Mouse (Mus musculus): ENCODE measurements at regions not wholly inside any gene's neighbourhood (a gene's known extent, or its start where the extent isn't known, plus 50 kb on each side); places are given as distances from the start of the nearest gene placed in this dataset.

GRCm38 (mm10) chr3:60320213-60320936, 152.3 kb upstream of the Mbnl1 start:
- Histone ChIP-seq H3K27ac (replicated peaks) (no peak overlapping the region), H3K9ac (no peak overlapping the region), H3K4me2 (replicated peaks) (no peak overlapping the region), H3K4me1 (no peaks in the 10 kb centered on the region), H3K9me3 (replicated peaks) (no peaks in the 10 kb centered on the region), H3K27me3 (no peaks in the 10 kb centered on the region), H3K36me3 (no peaks in the 10 kb centered on the region), H3K4me3 (replicated peaks) (no peak overlapping the region)
- no peak for ATAC-seq (ENCODE audit: insufficient number of reproducible peaks, low FRiP score, low TSS enrichment, low read depth)
- WGBS: 38% methylated on average over 1 of the region's 1 CpGs

- no peaks in the 10 kb centered on the region for H3K36me3 ChIP-seq
- H3K4me1 ChIP-seq: no peaks in the 10 kb centered on the region
- no peak for ATAC-seq (ENCODE audit: insufficient number of reproducible peaks, low FRiP score, low TSS enrichment, low read depth)
- no peak overlapping the region for H3K27ac ChIP-seq (replicated peaks)
- H3K9me3 ChIP-seq (replicated peaks): no peaks in the 10 kb centered on the region
- no peak overlapping the region for H3K9ac ChIP-seq
- no peak overlapping the region for H3K4me2 ChIP-seq (replicated peaks)
- H3K27me3 ChIP-seq: no peaks in the 10 kb centered on the region
- H3K4me3 ChIP-seq (replicated peaks): no peak overlapping the region
Measured at GRCm38 (mm10) chr3:60323514-60323913, 149.1 kb upstream of the Mbnl1 start.

GRCm38 (mm10) chr3:60324416-60324815, 148.2 kb upstream of the Mbnl1 start:
- Histone ChIP-seq H3K27me3 (no peaks in the 10 kb centered on the region), H3K9ac (no peak overlapping the region), H3K4me2 (replicated peaks) (no peak overlapping the region), H3K36me3 (no peaks in the 10 kb centered on the region), H3K4me1 (no peaks in the 10 kb centered on the region), H3K9me3 (replicated peaks) (no peaks in the 10 kb centered on the region), H3K4me3 (replicated peaks) (no peak overlapping the region), H3K27ac (replicated peaks) (no peak overlapping the region)
- ATAC-seq (ENCODE audit: insufficient number of reproducible peaks, low FRiP score, low TSS enrichment, low read depth): no peak

GRCm38 (mm10) chr3:60324969-60325368, 147.7 kb upstream of the Mbnl1 start:
- no peak for ATAC-seq (ENCODE audit: insufficient number of reproducible peaks, low FRiP score, low TSS enrichment, low read depth)
- Histone ChIP-seq H3K9me3 (replicated peaks) (no peaks in the 10 kb centered on the region), H3K36me3 (no peaks in the 10 kb centered on the region), H3K27me3 (no peaks in the 10 kb centered on the region), H3K9ac (no peak overlapping the region), H3K4me1 (no peaks in the 10 kb centered on the region), H3K4me3 (replicated peaks) (no peak overlapping the region), H3K4me2 (replicated peaks) (no peak overlapping the region), H3K27ac (replicated peaks) (no peak overlapping the region)

- H3K4me3 ChIP-seq (replicated peaks): no peak overlapping the region
- H3K9ac ChIP-seq: no peak overlapping the region
- H3K9me3 ChIP-seq (replicated peaks): no peaks in the 10 kb centered on the region
- H3K36me3 ChIP-seq: no peaks in the 10 kb centered on the region
- no peaks in the 10 kb centered on the region for H3K27me3 ChIP-seq
- no peak overlapping the region for H3K27ac ChIP-seq (replicated peaks)
- no peak for ATAC-seq (ENCODE audit: insufficient number of reproducible peaks, low FRiP score, low TSS enrichment, low read depth)
- H3K4me2 ChIP-seq (replicated peaks): no peak overlapping the region
- H3K4me1 ChIP-seq: no peaks in the 10 kb centered on the region
Measured at GRCm38 (mm10) chr3:60332460-60332859, 140.2 kb upstream of the Mbnl1 start.

GRCm38 (mm10) chr3:60333669-60334068, 139.0 kb upstream of the Mbnl1 start:
- no peak for ATAC-seq (ENCODE audit: insufficient number of reproducible peaks, low FRiP score, low TSS enrichment, low read depth)
- H3K36me3 ChIP-seq: no peaks in the 10 kb centered on the region
- H3K27ac ChIP-seq (replicated peaks): no peak overlapping the region
- H3K27me3 ChIP-seq: no peaks in the 10 kb centered on the region
- H3K4me1 ChIP-seq: no peaks in the 10 kb centered on the region
- H3K9me3 ChIP-seq (replicated peaks): no peaks in the 10 kb centered on the region
- no peak overlapping the region for H3K4me3 ChIP-seq (replicated peaks)
- no peak overlapping the region for H3K4me2 ChIP-seq (replicated peaks)
- WGBS: 82% methylated on average over 2 of the region's 2 CpGs
- no peak overlapping the region for H3K9ac ChIP-seq

GRCm38 (mm10) chr3:60334133-60334532, 138.5 kb upstream of the Mbnl1 start:
- H3K27me3 ChIP-seq: no peaks in the 10 kb centered on the region
- H3K4me2 ChIP-seq (replicated peaks): no peak overlapping the region
- 95% methylated on average over 2 of the region's 2 CpGs for WGBS
- H3K9me3 ChIP-seq (replicated peaks): no peaks in the 10 kb centered on the region
- H3K9ac ChIP-seq: no peak overlapping the region
- H3K4me3 ChIP-seq (replicated peaks): no peak overlapping the region
- no peak overlapping the region for H3K27ac ChIP-seq (replicated peaks)
- H3K36me3 ChIP-seq: no peaks in the 10 kb centered on the region
- ATAC-seq (ENCODE audit: insufficient number of reproducible peaks, low FRiP score, low TSS enrichment, low read depth): no peak
- no peaks in the 10 kb centered on the region for H3K4me1 ChIP-seq

GRCm38 (mm10) chr3:60346390-60346789, 126.2 kb upstream of the Mbnl1 start:
- no peaks in the 10 kb centered on the region for H3K27me3 ChIP-seq
- no peak overlapping the region for H3K4me3 ChIP-seq (replicated peaks)
- H3K36me3 ChIP-seq: no peaks in the 10 kb centered on the region
- H3K4me2 ChIP-seq (replicated peaks): no peak overlapping the region
- H3K9ac ChIP-seq: no peak overlapping the region
- no peaks in the 10 kb centered on the region for H3K9me3 ChIP-seq (replicated peaks)
- no peaks in the 10 kb centered on the region for H3K4me1 ChIP-seq
- no peak overlapping the region for H3K27ac ChIP-seq (replicated peaks)
- ATAC-seq (ENCODE audit: insufficient number of reproducible peaks, low FRiP score, low TSS enrichment, low read depth): no peak

- WGBS: 79% methylated on average over 1 of the region's 1 CpGs
Measured at GRCm38 (mm10) chr3:60347049-60347448, 125.6 kb upstream of the Mbnl1 start.

GRCm38 (mm10) chr3:60371176-60371965, 101.3 kb upstream of the Mbnl1 start:
- Histone ChIP-seq H3K27me3 (no peaks in the 10 kb centered on the region), H3K9me3 (replicated peaks) (no peaks in the 10 kb centered on the region), H3K27ac (replicated peaks) (no peak overlapping the region), H3K4me3 (replicated peaks) (no peak overlapping the region), H3K36me3 (no peaks in the 10 kb centered on the region), H3K4me2 (replicated peaks) (no peak overlapping the region), H3K4me1 (no peaks in the 10 kb centered on the region), H3K9ac (no peak overlapping the region)
- no peak for ATAC-seq (ENCODE audit: insufficient number of reproducible peaks, low FRiP score, low TSS enrichment, low read depth)
- 68% methylated on average over 2 of the region's 2 CpGs for WGBS

More at GRCm38 (mm10) chr3:60347049-60347448, 125.6 kb upstream of the Mbnl1 start:
- H3K4me2 ChIP-seq (replicated peaks): no peak overlapping the region
- H3K4me1 ChIP-seq: no peaks in the 10 kb centered on the region
- ATAC-seq (ENCODE audit: insufficient number of reproducible peaks, low FRiP score, low TSS enrichment, low read depth): no peak
- no peaks in the 10 kb centered on the region for H3K27me3 ChIP-seq
- no peaks in the 10 kb centered on the region for H3K9me3 ChIP-seq (replicated peaks)
- H3K36me3 ChIP-seq: no peaks in the 10 kb centered on the region
- no peak overlapping the region for H3K27ac ChIP-seq (replicated peaks)
- H3K9ac ChIP-seq: no peak overlapping the region
- H3K4me3 ChIP-seq (replicated peaks): no peak overlapping the region

- Histone ChIP-seq H3K4me3 (replicated peaks) (no peak overlapping the region), H3K4me2 (replicated peaks) (no peak overlapping the region), H3K9ac (no peak overlapping the region), H3K9me3 (replicated peaks) (no peaks in the 10 kb centered on the region), H3K4me1 (no peaks in the 10 kb centered on the region), H3K36me3 (no peaks in the 10 kb centered on the region), H3K27me3 (no peaks in the 10 kb centered on the region), H3K27ac (replicated peaks) (no peak overlapping the region)
- no peak for ATAC-seq (ENCODE audit: insufficient number of reproducible peaks, low FRiP score, low TSS enrichment, low read depth)
- WGBS: 74% methylated on average over 1 of the region's 1 CpGs
Measured at GRCm38 (mm10) chr3:60373662-60374061, 99.0 kb upstream of the Mbnl1 start.

- no peak overlapping the region for H3K4me2 ChIP-seq (replicated peaks)
- no peaks in the 10 kb centered on the region for H3K36me3 ChIP-seq
- H3K27ac ChIP-seq (replicated peaks): no peak overlapping the region
- H3K27me3 ChIP-seq: no peaks in the 10 kb centered on the region
- ATAC-seq (ENCODE audit: insufficient number of reproducible peaks, low FRiP score, low TSS enrichment, low read depth): no peak
- 41% methylated on average over 2 of the region's 2 CpGs for WGBS
- no peak overlapping the region for H3K9ac ChIP-seq
- H3K4me1 ChIP-seq: no peaks in the 10 kb centered on the region
- H3K9me3 ChIP-seq (replicated peaks): no peaks in the 10 kb centered on the region
- H3K4me3 ChIP-seq (replicated peaks): no peak overlapping the region
Measured at GRCm38 (mm10) chr3:60388593-60388992, 84.0 kb upstream of the Mbnl1 start.

Data from embryonic facial prominence, embryonic 15.5 days (tissue).